Mouse (Mus musculus) heart, embryonic 16.5 days (tissue): Measurements from ENCODE around the gene Afm. TPM values are rescaled to one million over a fixed set of nuclear protein-coding genes. Genes with fewer than 3 reads are reported as not detected.

Source experiments
- ATAC-seq: fragments of 200-750 bp; cut with Nextera tagmentation; replicated peaks from 2 replicates; pipeline ENCODE4 v1.8.0; 2017; ENCODE audit warnings: moderate number of reproducible peaks; ENCODE audit not compliant: insufficient read depth, low FRiP score; ENCODE audit errors: extremely low read depth
- H3K27ac ChIP-seq: fragments of 300-500 bp; sonication (generic); 2 replicates; pipeline ENCODE4 v1.5.1; 2014; ENCODE audit warnings: mild to moderate bottlenecking, low read length, control low read depth, moderate library complexity
- H3K27me3 ChIP-seq: fragments of 300-500 bp; sonication (generic); 2 replicates; pipeline ENCODE4 v1.6.1; 2014; ENCODE audit warnings: low read length, mixed read lengths; ENCODE audit not compliant: control insufficient read depth, insufficient read depth
- H3K36me3 ChIP-seq: fragments of 300-500 bp; sonication (generic); 2 replicates; pipeline ENCODE4 v1.6.1; 2014; ENCODE audit not compliant: control insufficient read depth, insufficient read depth
- H3K4me1 ChIP-seq: fragments of 300-500 bp; sonication (generic); 2 replicates; pipeline ENCODE4 v1.6.1; 2014; ENCODE audit warnings: low read length, mixed read lengths; ENCODE audit not compliant: control insufficient read depth, insufficient read depth
- H3K4me2 ChIP-seq: fragments of 300-500 bp; sonication (generic); 2 replicates; pipeline ENCODE4 v1.6.1; 2014; ENCODE audit warnings: low read depth, mild to moderate bottlenecking, control low read depth, low read length
- H3K4me3 ChIP-seq: fragments of 300-500 bp; sonication (generic); 2 replicates; pipeline ENCODE4 v1.5.1; 2014; ENCODE audit warnings: mild to moderate bottlenecking, control low read depth, low read length
- H3K9ac ChIP-seq: fragments of 300-500 bp; sonication (generic); 2 replicates; pipeline ENCODE4 v1.6.1; 2014; ENCODE audit warnings: low read length, control low read depth
- H3K9me3 ChIP-seq: fragments of 300-500 bp; sonication (generic); replicated peaks from 2 replicates; pipeline ENCODE4 v1.6.1; 2016; ENCODE audit warnings: low read length; ENCODE audit not compliant: control insufficient read depth
- WGBS: fragments of 180-500 bp; shearing (Covaris S2); extraction: QIAGEN DNeasy Blood & Tissue Kit; methylation state at CpG from one replicate; pipeline ENCODE4 v1.1.7; 2014; 5-methylcytosine and 5-hydroxymethylcytosine counted together
- polyA plus RNA-seq: library from polyadenylated mRNA; unstranded; fragments of >200 nt; fragmentation: Nextera tagmentation; extraction: Ambion mirVana; gene quantifications from 2 replicates; pipeline ENCODE4 v1.2.1, GENCODE M21; 2015

The Afm gene
- polyA plus RNA-seq, 1 experiment from 2014 or later: 0.09 TPM

DNA sequence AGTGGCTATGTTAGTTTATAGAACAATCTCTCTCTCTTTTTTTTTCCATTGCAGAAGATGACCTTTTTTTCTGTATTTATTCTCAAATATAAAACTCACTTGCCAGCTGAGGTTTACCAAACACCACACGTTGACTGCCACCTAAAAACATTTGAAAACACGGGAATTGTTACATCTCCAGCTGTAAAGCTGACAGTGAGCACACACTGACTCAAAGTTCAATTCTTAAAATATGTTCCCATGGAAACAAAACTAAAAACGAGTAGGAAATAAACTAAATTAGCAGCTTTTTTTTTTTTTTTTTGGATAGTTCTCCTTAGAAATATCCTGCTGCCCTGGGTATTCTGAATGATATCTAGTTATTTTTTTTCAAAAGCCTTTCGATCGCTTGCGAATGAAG is 46.5 kb downstream of the Afm start:
- Histone ChIP-seq H3K4me2 (no peak overlapping the region), H3K9ac (no peak overlapping the region)

GRCm38 (mm10) chr5:90567788-90568187 is 49.1 kb downstream of the Afm start:
- ATAC-seq: no peak; the same call in 1 of the 2 replicates

More for the DNA sequence above, 46.5 kb downstream of the Afm start:
- no peak overlapping the region for H3K27ac ChIP-seq
- ATAC-seq: no peak
- no peaks in the 10 kb centered on the region for H3K36me3 ChIP-seq
- 81% methylated on average over 6 of the region's 6 CpGs for WGBS
- no peak overlapping the region for H3K4me3 ChIP-seq
- H3K9me3 ChIP-seq: no peaks in the 10 kb centered on the region
- H3K4me1 ChIP-seq: peaks cover 11% of the 10 kb centered on the region
- H3K27me3 ChIP-seq: no peaks in the 10 kb centered on the region

DNA sequence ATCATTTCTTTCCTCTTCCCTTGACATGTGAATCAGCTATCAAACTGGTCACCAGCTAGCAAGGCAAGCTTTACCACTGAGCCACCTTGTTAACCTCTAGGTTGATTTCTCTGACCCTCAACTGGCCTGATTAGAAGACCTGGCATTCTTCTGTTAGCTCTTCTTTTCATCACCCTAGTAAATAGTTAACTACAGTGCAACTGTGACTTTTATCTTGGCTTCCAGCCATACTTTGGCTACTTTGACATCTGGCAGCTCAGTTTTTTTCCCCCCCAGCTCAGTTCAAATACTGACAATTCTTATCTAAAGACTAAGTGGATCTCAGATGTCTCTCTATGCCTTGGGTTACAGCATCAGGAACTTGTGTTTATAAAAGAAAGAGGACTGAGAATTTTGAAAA is 49.6 kb downstream of the Afm start:
- H3K36me3 ChIP-seq: no peaks in the 10 kb centered on the region
- ATAC-seq: peak; percentile 52; the same call in 1 of the 2 replicates
- no peaks in the 10 kb centered on the region for H3K9me3 ChIP-seq
- peaks cover 11% of the 10 kb centered on the region for H3K4me1 ChIP-seq
- no peak overlapping the region for H3K4me3 ChIP-seq
- no peak overlapping the region for H3K27ac ChIP-seq
- no peaks in the 10 kb centered on the region for H3K27me3 ChIP-seq
- no peak overlapping the region for H3K4me2 ChIP-seq
- no peak overlapping the region for H3K9ac ChIP-seq

More at GRCm38 (mm10) chr5:90567788-90568187, 49.1 kb downstream of the Afm start:
- Histone ChIP-seq H3K4me2 (no peak overlapping the region), H3K4me1 (peaks cover 11% of the 10 kb centered on the region), H3K9me3 (no peaks in the 10 kb centered on the region), H3K27me3 (no peaks in the 10 kb centered on the region), H3K27ac (no peak overlapping the region), H3K36me3 (no peaks in the 10 kb centered on the region), H3K4me3 (no peak overlapping the region), H3K9ac (no peak overlapping the region)
- WGBS: 37% methylated on average over 5 of the region's 5 CpGs

GRCm38 (mm10) chr5:90571216-90571615 is 52.5 kb downstream of the Afm start:
- H3K4me1 ChIP-seq: peaks cover 11% of the 10 kb centered on the region
- H3K4me2 ChIP-seq: no peak overlapping the region
- WGBS: 62% methylated on average over 3 of the region's 3 CpGs
- no peaks in the 10 kb centered on the region for H3K36me3 ChIP-seq
- H3K27ac ChIP-seq: no peak overlapping the region
- H3K9ac ChIP-seq: no peak overlapping the region
- no peaks in the 10 kb centered on the region for H3K27me3 ChIP-seq
- H3K4me3 ChIP-seq: no peak overlapping the region
- no peak for ATAC-seq
- no peaks in the 10 kb centered on the region for H3K9me3 ChIP-seq

DNA sequence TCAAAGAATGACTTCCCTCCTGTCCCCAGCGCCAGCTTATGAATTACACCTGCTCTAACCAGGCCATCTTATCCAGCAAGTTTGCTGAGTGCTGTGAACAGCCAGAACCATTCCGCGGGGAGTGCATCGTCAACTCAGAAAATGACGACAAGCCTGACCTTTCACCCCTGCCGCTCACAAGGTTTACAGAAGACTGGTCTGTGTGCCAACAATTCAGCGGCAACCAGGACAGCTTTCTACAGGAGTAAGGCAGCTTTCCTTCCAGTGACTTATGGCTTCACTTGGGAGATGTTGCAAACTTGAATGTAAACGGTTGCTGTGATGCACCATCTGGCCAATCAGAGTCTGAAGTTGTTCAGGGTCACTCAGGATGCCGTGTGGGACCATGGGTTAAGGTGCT is 59.0 kb downstream of the Afm start:
- 73% methylated on average over 9 of the region's 9 CpGs for WGBS
- no peak overlapping the region for H3K4me2 ChIP-seq
- no peak overlapping the region for H3K9ac ChIP-seq
- H3K4me3 ChIP-seq: no peak overlapping the region
- H3K9me3 ChIP-seq: no peaks in the 10 kb centered on the region
- no peaks in the 10 kb centered on the region for H3K4me1 ChIP-seq
- H3K27ac ChIP-seq: no peak overlapping the region
- ATAC-seq: no peak
- no peaks in the 10 kb centered on the region for H3K36me3 ChIP-seq
- H3K27me3 ChIP-seq: no peaks in the 10 kb centered on the region

- ATAC-seq: no peak
- H3K36me3 ChIP-seq: no peaks in the 10 kb centered on the region
- H3K27ac ChIP-seq: no peak overlapping the region
- H3K27me3 ChIP-seq: no peaks in the 10 kb centered on the region
- no peaks in the 10 kb centered on the region for H3K9me3 ChIP-seq
- no peaks in the 10 kb centered on the region for H3K4me1 ChIP-seq
- WGBS: 82% methylated on average over 9 of the region's 9 CpGs
- H3K4me3 ChIP-seq: no peak overlapping the region
- H3K4me2 ChIP-seq: no peak overlapping the region
- H3K9ac ChIP-seq: no peak overlapping the region
Measured at GRCm38 (mm10) chr5:90579556-90579955, 60.8 kb downstream of the Afm start.

DNA sequence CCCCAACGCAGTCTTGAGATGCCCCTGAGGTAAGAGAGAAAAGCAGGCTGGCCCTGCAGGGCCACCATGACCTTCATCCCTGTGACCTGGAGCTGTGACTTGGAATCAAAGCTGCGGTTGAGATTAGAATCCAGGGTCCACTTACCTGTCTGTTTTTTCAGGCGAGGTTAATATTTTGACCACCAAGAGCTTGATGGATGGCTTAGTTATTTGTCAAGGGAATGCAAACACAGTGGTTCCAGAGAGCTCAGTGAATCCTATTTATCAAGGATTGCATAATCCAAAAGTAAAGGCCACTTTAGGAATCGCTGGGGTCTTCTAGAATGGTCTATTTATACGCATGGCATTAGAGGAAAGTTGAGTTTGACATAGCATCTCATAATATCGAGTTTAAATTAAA is 63.4 kb downstream of the Afm start:
- Histone ChIP-seq H3K27ac (no peak overlapping the region), H3K27me3 (no peaks in the 10 kb centered on the region), H3K4me3 (no peak overlapping the region), H3K36me3 (no peaks in the 10 kb centered on the region), H3K9me3 (no peaks in the 10 kb centered on the region), H3K4me2 (no peak overlapping the region), H3K4me1 (no peaks in the 10 kb centered on the region), H3K9ac (no peak overlapping the region)
- WGBS: 80% methylated on average over 6 of the region's 6 CpGs
- no peak for ATAC-seq

GRCm38 (mm10) chr5:90584799-90585198 is 66.1 kb downstream of the Afm start:
- H3K27me3 ChIP-seq: no peaks in the 10 kb centered on the region
- H3K9ac ChIP-seq: no peak overlapping the region
- H3K27ac ChIP-seq: no peak overlapping the region
- no peak for ATAC-seq
- WGBS: 61% methylated on average over 7 of the region's 7 CpGs
- H3K36me3 ChIP-seq: no peaks in the 10 kb centered on the region
- no peaks in the 10 kb centered on the region for H3K4me1 ChIP-seq
- no peak overlapping the region for H3K4me2 ChIP-seq
- no peak overlapping the region for H3K4me3 ChIP-seq
- H3K9me3 ChIP-seq: no peaks in the 10 kb centered on the region

DNA sequence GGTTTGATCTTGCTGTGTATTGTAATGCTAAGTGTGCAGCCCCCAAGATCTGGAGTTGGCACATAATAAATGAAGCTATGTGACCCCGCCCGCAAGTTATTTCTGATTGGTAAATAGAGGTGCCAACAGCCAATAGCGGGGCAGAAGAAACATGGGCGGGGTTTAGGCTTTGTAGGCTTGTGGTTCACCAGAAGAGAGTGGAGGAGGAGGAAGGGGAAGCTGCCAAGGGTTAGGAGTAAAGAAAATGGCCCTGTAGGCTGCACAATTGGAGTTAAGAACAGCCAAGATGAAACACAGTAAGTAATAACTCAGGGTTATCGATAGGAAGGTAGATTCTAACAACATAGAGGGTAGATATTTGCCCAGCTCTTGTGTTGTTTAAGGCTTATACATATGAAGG is 67.8 kb downstream of the Afm start:
- Histone ChIP-seq H3K27me3 (no peaks in the 10 kb centered on the region), H3K36me3 (no peaks in the 10 kb centered on the region), H3K27ac (no peak overlapping the region), H3K4me1 (no peaks in the 10 kb centered on the region), H3K9me3 (no peaks in the 10 kb centered on the region), H3K4me2 (no peak overlapping the region), H3K9ac (no peak overlapping the region), H3K4me3 (no peak overlapping the region)
- ATAC-seq: no peak
- 69% methylated on average over 5 of the region's 5 CpGs for WGBS

DNA sequence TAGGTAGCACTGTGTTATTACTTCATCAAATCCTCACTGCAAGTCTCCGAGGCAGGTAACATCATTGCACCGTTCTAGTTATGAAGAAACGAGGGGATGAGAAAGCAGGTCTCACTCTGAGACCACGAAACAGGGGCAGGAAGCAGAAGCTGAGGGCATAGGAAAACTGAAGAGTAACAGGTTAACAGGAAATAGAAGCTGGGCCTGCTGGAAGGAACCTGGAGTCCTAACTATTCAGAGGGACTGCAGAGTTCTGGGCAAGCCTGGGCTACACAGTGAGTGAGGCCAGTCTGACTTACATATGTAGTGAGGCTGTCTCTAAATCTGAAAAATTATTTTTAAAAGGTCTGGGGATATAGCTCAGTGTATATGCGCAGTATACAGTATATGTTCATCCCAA is 69.4 kb downstream of the Afm start:
- Histone ChIP-seq H3K27ac (no peak overlapping the region), H3K4me2 (no peak overlapping the region), H3K36me3 (no peaks in the 10 kb centered on the region), H3K4me1 (no peaks in the 10 kb centered on the region), H3K27me3 (no peaks in the 10 kb centered on the region), H3K9me3 (no peaks in the 10 kb centered on the region), H3K9ac (no peak overlapping the region), H3K4me3 (no peak overlapping the region)
- no peak for ATAC-seq
- 86% methylated on average over 5 of the region's 5 CpGs for whole genome bisulfite sequencing
